Mouse (Mus musculus) layer of hippocampus, postnatal 14 days (tissue): Measurements from ENCODE around the gene Gstm6. TPM values are rescaled to one million over a fixed set of nuclear protein-coding genes. Genes with fewer than 3 reads are reported as not detected.
"Not testable (repeated sequence)": the region's sequence is repeated elsewhere in the genome, so short reads cannot be mapped to it uniquely, and the experiment has no call there.

Source experiments
- DNase-seq, 2 experiments: peaks; one replicate each; pipeline ENCODE4 v3.0.0; 2021 to 2022; ENCODE audit warnings: low spot score in 2 of 2, mixed read lengths in 1 of 2
- total RNA-seq, 2 experiments: library from RNA; stranded (reverse); gene quantifications; 2 replicates each; pipeline ENCODE4 v1.2.3; 2021

Gene Gstm6
- total RNA-seq, 2 experiments from 2014 or later, result 7.8 to 9.8 TPM

GRCm38 (mm10) chr3:107895720-107896569 is 47.6 kb downstream of the Gstm6 start, which contains the start of gene Gstm5:
Gene Gstm5, plus strand, starts transcription at chr3:107895821.
- peak; percentile 81 to 86 for DNase-seq

GRCm38 (mm10) chr3:107895194-107895719 is 48.3 kb downstream of the Gstm6 start:
- DNase-seq, result no peak

GRCm38 (mm10) chr3:107889236-107889635 is 54.3 kb downstream of the Gstm6 start:
- not testable (repeated sequence) for DNase-seq

Other genes with a start within 250 kb of the Gstm6 start
- gene Ahcyl1, start 247.2 kb downstream of the Gstm6 start, total RNA-seq, result 100 to 1,000 TPM; 331 to 365 TPM
- gene Csf1, start 183.3 kb downstream of the Gstm6 start, total RNA-seq, result 10 to 100 TPM; 11.9 to 13.3 TPM
- not detected for gene Eps8l3, start 66.5 kb downstream of the Gstm6 start, total RNA-seq
- gene Gstm5, start 47.9 kb downstream of the Gstm6 start, total RNA-seq, result 100 to 1,000 TPM; 229 to 240 TPM
- 10 to 100 TPM; 88.4 to 91.6 TPM for gene Gstm7, start 11.9 kb downstream of the Gstm6 start, total RNA-seq
- gene Gstm3, start 25.5 kb upstream of the Gstm6 start, total RNA-seq, result not detected
- 1 to 10 TPM; 2.2 to 4.0 TPM for gene Gstm2, start 42.7 kb upstream of the Gstm6 start, total RNA-seq
- 100 to 1,000 TPM; 151 to 159 TPM for gene Gstm1, start 74.2 kb upstream of the Gstm6 start, total RNA-seq
- 10 to 100 TPM; 11.3 to 13.2 TPM for gene Gstm4, start 101.1 kb upstream of the Gstm6 start, total RNA-seq
- gene Ampd2, start 142.9 kb upstream of the Gstm6 start, total RNA-seq, result 10 to 100 TPM; 55.6 to 58.8 TPM
- not detected for gene Gnat2, start 149.0 kb upstream of the Gstm6 start, total RNA-seq
- gene Gnai3, start 202.4 kb upstream of the Gstm6 start, total RNA-seq, result 10 to 100 TPM; 38.1 to 44.4 TPM
- gene Gpr61, start 211.1 kb upstream of the Gstm6 start, total RNA-seq, result 10 to 100 TPM; 14.4 to 15.2 TPM
- 10 to 100 TPM; 47.2 to 49.0 TPM for gene Amigo1, start 242.6 kb upstream of the Gstm6 start, total RNA-seq